21 mouse cellular contexts compared by ENCODE assay signal in the genomic region with DNA sequence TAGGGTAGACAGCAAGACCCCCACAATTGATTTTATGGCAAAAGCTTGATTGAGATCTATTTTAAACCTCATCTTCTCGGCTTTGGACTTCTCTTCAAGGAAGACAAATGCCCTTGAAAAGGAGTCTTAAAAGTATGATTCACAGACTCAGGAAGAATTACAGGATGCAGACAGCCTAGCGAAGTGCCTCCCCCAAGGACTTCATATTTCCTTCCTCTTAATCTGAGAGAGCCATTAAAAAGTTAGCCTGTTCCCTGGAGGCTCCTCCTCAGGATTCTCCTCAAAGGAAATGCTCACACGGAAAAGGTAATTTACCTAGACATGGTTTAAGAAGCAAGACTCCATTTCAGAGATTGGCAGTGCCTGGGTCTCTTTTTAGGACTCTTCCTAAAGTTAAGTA.
DNase-seq lines count a peak whose midpoint lies in the region; ATAC-seq and TF ChIP-seq lines count a peak whose summit lies in the region.
"Had no signal": no experiment of that assay in that cellular context is flagged by ENCODE, and none has a peak within 500 bp of the region (broad histone marks: within the 10 kb centered on the region; RNA-seq: fewer than 3 reads in every experiment).

No protein-coding gene starts in this region.

- DNase-seq in heart, embryonic 10.5 days (ENCODE audit: low spot score) = no peak
- DNase-seq in heart, postnatal 14 days = no peak
- no peak for DNase-seq in kidney, adult 8-10 months
- no peak for DNase-seq in stomach, postnatal 0 days (ENCODE audit: low spot score)
- DNase-seq in right cerebral cortex, adult 2 months (ENCODE audit: low spot score in 2 of 2) = no peak
- DNase-seq: adrenal gland, postnatal 10 days; cerebellum, adult 2 months; cerebellum, postnatal 25 days; gastrocnemius, postnatal 10 days; kidney, postnatal 36 days; layer of hippocampus, postnatal 36 days; right cerebral cortex, adult 18-20 months; thymus, postnatal 14 days had no signal

- TF ChIP-seq CTCF in stomach, postnatal 0 days (IDR thresholded peaks at IDR 0.05; ENCODE audit: low read depth) = no peak

- no peak for TF ChIP-seq EP300 in stomach, postnatal 0 days (optimal IDR thresholded peaks at IDR 0.05)

- no peaks in the 10 kb centered on the region for H3K36me3 ChIP-seq in heart, embryonic 10.5 days
- no peaks in the 10 kb centered on the region for H3K36me3 ChIP-seq in kidney, embryonic 15.5 days
- H3K36me3 ChIP-seq in stomach, embryonic 14.5 days (ENCODE audit: control insufficient read depth, insufficient read depth, low read length) = no peaks in the 10 kb centered on the region
- H3K36me3 ChIP-seq in stomach, postnatal 0 days (ENCODE audit: control insufficient read depth, insufficient read depth, low read length) = no peaks in the 10 kb centered on the region
- H3K36me3 ChIP-seq in stomach, embryonic 15.5 days = no peaks in the 10 kb centered on the region
- H3K36me3 ChIP-seq: embryonic facial prominence, embryonic 13.5 days; midbrain, embryonic 12.5 days; neural tube, embryonic 15.5 days had no signal

- peaks cover 11% of the 10 kb centered on the region for H3K4me1 ChIP-seq in heart, embryonic 10.5 days
- H3K4me1 ChIP-seq in kidney, embryonic 15.5 days = peaks cover 64% of the 10 kb centered on the region
- H3K4me1 ChIP-seq in stomach, embryonic 14.5 days (ENCODE audit: control insufficient read depth, insufficient read depth, low read length) = peaks cover 20% of the 10 kb centered on the region
- H3K4me1 ChIP-seq in stomach, postnatal 0 days (replicated peaks; ENCODE audit: control insufficient read depth, insufficient read depth) = no peaks in the 10 kb centered on the region; the same call in 1 of the 2 replicates
- H3K4me1 ChIP-seq in stomach, embryonic 15.5 days = peaks cover 9% of the 10 kb centered on the region; the same call in 1 of the 2 replicates
- H3K4me1 ChIP-seq: embryonic facial prominence, embryonic 13.5 days; forebrain, embryonic 13.5 days; midbrain, embryonic 12.5 days had no signal

- intact Hi-C loops in heart, postnatal 14 days (cut with DNase I) = loop anchor here (5.0 kb wide), 1 partner anchor 137 kb away; no protein-coding TSS in a partner anchor

- H3K9ac ChIP-seq in kidney, embryonic 15.5 days = no peak overlapping the region
- no peak overlapping the region for H3K9ac ChIP-seq in stomach, embryonic 14.5 days (replicated peaks; ENCODE audit: low read depth, low read length)
- H3K9ac ChIP-seq in stomach, postnatal 0 days (ENCODE audit: low read length) = no peak overlapping the region
- H3K9ac ChIP-seq in stomach, embryonic 15.5 days = no peak overlapping the region
- H3K9ac ChIP-seq: embryonic facial prominence, embryonic 13.5 days; forebrain, embryonic 13.5 days; midbrain, embryonic 12.5 days; neural tube, embryonic 15.5 days had no signal

- ATAC-seq in kidney, embryonic 15.5 days (replicated peaks; ENCODE audit: low FRiP score) = no peak
- no peak for ATAC-seq in stomach, embryonic 14.5 days (ENCODE audit: insufficient number of reproducible peaks, insufficient read depth, low FRiP score, low read depth)
- ATAC-seq in stomach, postnatal 0 days (ENCODE audit: low FRiP score, low TSS enrichment) = no peak
- no peak for ATAC-seq in stomach, embryonic 15.5 days (ENCODE audit: insufficient read depth, low FRiP score, low read depth)
- ATAC-seq: forebrain, embryonic 13.5 days; hindbrain, postnatal 0 days had no signal

- H3K4me3 ChIP-seq in heart, embryonic 10.5 days = no peak overlapping the region
- H3K4me3 ChIP-seq in kidney, embryonic 15.5 days (replicated peaks) = no peak overlapping the region
- no peak overlapping the region for H3K4me3 ChIP-seq in stomach, embryonic 14.5 days (ENCODE audit: low read depth, low read length)
- no peak overlapping the region for H3K4me3 ChIP-seq in stomach, postnatal 0 days (ENCODE audit: low read depth, low read length)
- H3K4me3 ChIP-seq in stomach, embryonic 15.5 days (replicated peaks) = no peak overlapping the region
- H3K4me3 ChIP-seq: embryonic facial prominence, embryonic 13.5 days; forebrain, embryonic 13.5 days; midbrain, embryonic 12.5 days; neural tube, embryonic 15.5 days had no signal

- 0 out of 2 replicates have a peak, but pooled peaks cover 4% of the 10 kb centered on the region for H3K27me3 ChIP-seq in heart, embryonic 10.5 days (ENCODE audit: insufficient read depth, poor library complexity, severe bottlenecking)
- H3K27me3 ChIP-seq in kidney, embryonic 15.5 days = no peaks in the 10 kb centered on the region
- no peaks in the 10 kb centered on the region for H3K27me3 ChIP-seq in stomach, embryonic 14.5 days (ENCODE audit: control insufficient read depth, insufficient read depth, low read length)
- H3K27me3 ChIP-seq in stomach, postnatal 0 days (ENCODE audit: control insufficient read depth, insufficient read depth, low read length) = no peaks in the 10 kb centered on the region
- no peaks in the 10 kb centered on the region for H3K27me3 ChIP-seq in stomach, embryonic 15.5 days (replicated peaks)
- H3K27me3 ChIP-seq: embryonic facial prominence, embryonic 13.5 days; forebrain, embryonic 13.5 days; midbrain, embryonic 12.5 days; neural tube, embryonic 15.5 days had no signal

- H3K9me3 ChIP-seq in heart, embryonic 10.5 days = no peaks in the 10 kb centered on the region
- H3K9me3 ChIP-seq in kidney, embryonic 15.5 days (replicated peaks) = no peaks in the 10 kb centered on the region
- H3K9me3 ChIP-seq in stomach, embryonic 14.5 days (ENCODE audit: control insufficient read depth, low read depth, low read length) = no peaks in the 10 kb centered on the region
- H3K9me3 ChIP-seq in stomach, postnatal 0 days (ENCODE audit: control insufficient read depth, low read length) = no peaks in the 10 kb centered on the region
- no peaks in the 10 kb centered on the region for H3K9me3 ChIP-seq in stomach, embryonic 15.5 days
- H3K9me3 ChIP-seq: embryonic facial prominence, embryonic 13.5 days; forebrain, embryonic 13.5 days; midbrain, embryonic 12.5 days; neural tube, embryonic 15.5 days had no signal

- WGBS in heart, embryonic 10.5 days = 62% methylated on average over 3 of the region's 3 CpGs
- WGBS in kidney, embryonic 15.5 days = 31% methylated on average over 3 of the region's 3 CpGs
- 65% methylated on average over 3 of the region's 3 CpGs for WGBS in stomach, embryonic 14.5 days
- WGBS in stomach, postnatal 0 days = 65% methylated on average over 3 of the region's 3 CpGs
- 61% methylated on average over 3 of the region's 3 CpGs for WGBS in stomach, embryonic 15.5 days

- no peak overlapping the region for H3K4me2 ChIP-seq in kidney, embryonic 15.5 days
- no peak overlapping the region for H3K4me2 ChIP-seq in stomach, embryonic 14.5 days (replicated peaks; ENCODE audit: low read depth, low read length)
- H3K4me2 ChIP-seq in stomach, postnatal 0 days (replicated peaks; ENCODE audit: low read depth) = no peak overlapping the region
- H3K4me2 ChIP-seq in stomach, embryonic 15.5 days = no peak overlapping the region
- H3K4me2 ChIP-seq: embryonic facial prominence, embryonic 13.5 days; forebrain, embryonic 13.5 days; midbrain, embryonic 12.5 days; neural tube, embryonic 15.5 days had no signal

- 0 out of 2 replicates have a peak overlapping the region, but pooled peaks have one; percentile 7 for H3K27ac ChIP-seq in heart, embryonic 10.5 days
- peak overlapping the region; percentile 87 for H3K27ac ChIP-seq in kidney, embryonic 15.5 days
- H3K27ac ChIP-seq in stomach, embryonic 14.5 days (ENCODE audit: low read length) = peak overlapping the region; percentile 23; the same call in 1 of the 2 replicates
- no peak overlapping the region for H3K27ac ChIP-seq in stomach, postnatal 0 days (replicated peaks)
- H3K27ac ChIP-seq in stomach, embryonic 15.5 days = peak overlapping the region; percentile 13; the same call in 1 of the 2 replicates
- H3K27ac ChIP-seq: embryonic facial prominence, embryonic 13.5 days; forebrain, embryonic 13.5 days; hindbrain, postnatal 0 days; midbrain, embryonic 12.5 days; neural tube, embryonic 15.5 days had no signal
